Mouse (Mus musculus) layer of hippocampus, adult 8-10 months (tissue): ENCODE measurements around the gene Fhl2. TPM values are rescaled to one million over a fixed set of nuclear protein-coding genes. Genes with fewer than 3 reads are reported as not detected.
"Not testable (repeated sequence)": the region's sequence is repeated elsewhere in the genome, so short reads cannot be mapped to it uniquely, and the experiment has no call there.

ENCODE experiments used
- DNase-seq, 2 experiments: peaks; one replicate each; pipeline ENCODE4 v3.0.0; 2022; ENCODE audit warnings: low spot score in 2 of 2
- total RNA-seq, 4 experiments: library from RNA; stranded (reverse); gene quantifications; 2 replicates each; pipeline ENCODE4 v1.2.4; 2022

Gene Fhl2
- total RNA-seq, 4 experiments from 2014 or later, result 32.1 to 48.0 (median 39.6) TPM

GRCm38 (mm10) chr1:43153538-43153937, 43.2 kb downstream of the Fhl2 start:
- no peak for DNase-seq

GRCm38 (mm10) chr1:43152626-43153025, 44.2 kb downstream of the Fhl2 start:
- DNase-seq, result no peak

GRCm38 (mm10) chr1:43150225-43150624, 46.6 kb downstream of the Fhl2 start:
- no peak for DNase-seq

GRCm38 (mm10) chr1:43147474-43147873, 49.3 kb downstream of the Fhl2 start:
- no peak for DNase-seq

GRCm38 (mm10) chr1:43145388-43145787, 51.4 kb downstream of the Fhl2 start:
- DNase-seq, result no peak

GRCm38 (mm10) chr1:43144338-43144906, 52.4 kb downstream of the Fhl2 start:
- no peak for DNase-seq

- no peak for DNase-seq
These were observed 53.0 kb downstream of the Fhl2 start for GRCm38 (mm10) chr1:43143791-43144190.

- DNase-seq, result no peak
These were observed 53.5 kb downstream of the Fhl2 start for GRCm38 (mm10) chr1:43143284-43143683.

- DNase-seq, result no peak
These were observed 53.9 kb downstream of the Fhl2 start for GRCm38 (mm10) chr1:43142849-43143248.

GRCm38 (mm10) chr1:43141555-43141961, 55.2 kb downstream of the Fhl2 start:
- DNase-seq, result no peak

- DNase-seq, result peak; percentile 79 to 92
These were observed 57.1 kb downstream of the Fhl2 start for GRCm38 (mm10) chr1:43139587-43140266.

GRCm38 (mm10) chr1:43138268-43138812, 58.4 kb downstream of the Fhl2 start:
- DNase-seq, result no peak

- peak; percentile 47 to 58 for DNase-seq
These were observed 59.5 kb downstream of the Fhl2 start for GRCm38 (mm10) chr1:43137334-43137733.

GRCm38 (mm10) chr1:43136488-43137029, 60.2 kb downstream of the Fhl2 start:
- DNase-seq, result not testable (repeated sequence)

- DNase-seq, result no peak
These were observed 65.2 kb downstream of the Fhl2 start for GRCm38 (mm10) chr1:43131591-43131990.

- no peak for DNase-seq
These were observed 66.4 kb downstream of the Fhl2 start for GRCm38 (mm10) chr1:43130219-43130981.

GRCm38 (mm10) chr1:43127820-43128610, 68.8 kb downstream of the Fhl2 start:
- DNase-seq, result no peak

GRCm38 (mm10) chr1:43127196-43127595, 69.6 kb downstream of the Fhl2 start:
- DNase-seq, result no peak

- no peak for DNase-seq
These were observed 72.1 kb downstream of the Fhl2 start for GRCm38 (mm10) chr1:43124726-43125125.

- DNase-seq, result no peak
These were observed 74.2 kb downstream of the Fhl2 start for GRCm38 (mm10) chr1:43122616-43123015.

- no peak for DNase-seq
These were observed 75.8 kb downstream of the Fhl2 start for GRCm38 (mm10) chr1:43120950-43121349.
